Mouse (Mus musculus) heart, postnatal 0 days (tissue): Measurements from ENCODE around the gene Tmem213.

Experiments used
- CTCF ChIP-seq: IDR thresholded peaks from 2 replicates; pipeline ENCODE4 v1.5.1; 2016; ENCODE audit warnings: antibody characterized with exemption, control low read depth, low read depth
- EP300 ChIP-seq: IDR thresholded peaks from 2 replicates; pipeline ENCODE4 v1.6.1; 2016; ENCODE audit warnings: antibody characterized with exemption, low read depth

- TF ChIP-seq CTCF, result no peak
- TF ChIP-seq EP300, result no peak
These were observed 21.6 kb upstream of the Tmem213 start for GRCm38 (mm10) chr6:38087242-38088026.
